Mouse (Mus musculus): Measurements from ENCODE around the gene Cyp2c65. TPM values are rescaled to one million over a fixed set of nuclear protein-coding genes. Genes with fewer than 3 reads are reported as not detected.

Cyp2c65 gene
- not detected in 2 replicates for polyA plus RNA-seq (2012; rRNA removed; ENCODE audit: low replicate concordance)

GRCm38 (mm10) chr19:39060719-39061118 is at the start of gene Cyp2c65:
Gene Cyp2c65, plus strand, starts transcription at chr19:39061015.

GRCm38 (mm10) chr19:39113644-39114043 is 52.8 kb downstream of the Cyp2c65 start, which contains the start of gene Cyp2c66:
Gene Cyp2c66, plus strand, starts transcription at chr19:39113898.

Other genes starting within 250 kb of the Cyp2c65 start
- 4.0 and 6.9 TPM in 2 replicates for gene Noc3l, start 241.8 kb upstream of the Cyp2c65 start, polyA plus RNA-seq (2012; rRNA removed; ENCODE audit: low replicate concordance)
- 2.7 and 5.8 TPM in 2 replicates for gene Tbc1d12, start 224.4 kb upstream of the Cyp2c65 start, polyA plus RNA-seq (2012; rRNA removed; ENCODE audit: low replicate concordance)
- gene Hells, start 130.1 kb upstream of the Cyp2c65 start, polyA plus RNA-seq (2012; rRNA removed; ENCODE audit: low replicate concordance) = 0.62 and 2.1 TPM in 2 replicates
- gene Cyp2c55, start 54.0 kb upstream of the Cyp2c65 start, polyA plus RNA-seq (2012; rRNA removed; ENCODE audit: low replicate concordance) = 0.09 TPM in 2 replicates
- not detected in 2 replicates for gene Cyp2c66, start 52.9 kb downstream of the Cyp2c65 start, polyA plus RNA-seq (2012; rRNA removed; ENCODE audit: low replicate concordance)
- gene Cyp2c29, start 208.4 kb downstream of the Cyp2c65 start, polyA plus RNA-seq (2012; rRNA removed; ENCODE audit: low replicate concordance) = 0.24 TPM in 1 of 2 replicates, not detected in the other